Mouse (Mus musculus): ENCODE results near the gene Klhdc10.

DNA sequence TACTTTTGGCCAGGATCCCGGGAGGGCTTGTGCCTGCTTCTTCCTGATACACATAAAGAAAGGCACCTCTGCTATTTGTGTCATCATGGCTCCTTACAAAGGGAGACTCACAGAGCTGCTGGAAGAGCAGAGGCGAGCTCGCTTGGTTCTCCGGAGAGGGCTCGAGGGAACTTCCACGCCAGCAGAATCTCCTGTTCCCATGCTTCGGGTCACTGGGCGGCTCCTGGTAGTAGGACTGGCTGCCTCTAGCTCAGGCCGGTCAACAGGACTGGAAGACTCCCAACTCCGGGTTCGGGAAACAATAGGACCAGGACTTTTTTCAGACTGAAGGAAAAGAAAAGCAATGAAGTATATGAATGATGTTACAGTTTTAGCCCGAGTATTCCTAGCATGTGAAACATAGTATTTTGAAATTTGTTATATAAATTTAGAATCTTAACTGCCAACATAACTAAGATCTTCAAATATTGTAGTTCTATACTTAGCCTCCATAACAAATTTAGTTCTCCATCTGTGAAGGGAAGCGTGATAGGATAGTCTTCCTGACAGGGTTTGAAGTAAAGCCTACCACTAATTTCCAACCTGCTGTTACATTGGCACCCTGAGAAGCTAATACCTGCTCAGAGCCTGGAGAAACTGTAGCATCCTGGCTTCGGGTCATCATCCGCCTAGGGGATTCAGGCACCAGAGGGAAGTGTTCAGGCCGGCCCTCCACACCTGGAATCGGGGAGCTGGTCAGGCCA lies 28.9 kb upstream of the Klhdc10 start:
- TF ChIP-seq CTCF (IDR thresholded peaks at IDR 0.05; ENCODE audit: low read depth) (no peak), EP300 (IDR thresholded peaks at IDR 0.05; ENCODE audit: low read depth) (no peak)
